Mouse (Mus musculus) forebrain, embryonic 13.5 days (tissue): ENCODE results near the gene Mbd6. TPM values are rescaled to one million over a fixed set of nuclear protein-coding genes. Genes with fewer than 3 reads are reported as not detected.

ENCODE experiments used
- ATAC-seq: fragments of 200-750 bp; cut with Nextera tagmentation; 2 replicates; pipeline ENCODE4 v1.8.0; 2017
- H3K27ac ChIP-seq: fragments of 300-500 bp; sonication (generic); 2 replicates; pipeline ENCODE4 v1.5.1; 2015; ENCODE audit warnings: inconsistent platforms, mild to moderate bottlenecking, moderate library complexity
- H3K27me3 ChIP-seq: fragments of 300-500 bp; sonication (generic); 2 replicates; pipeline ENCODE4 v1.6.1; 2015; ENCODE audit warnings: mild to moderate bottlenecking, inconsistent platforms
- H3K36me3 ChIP-seq: fragments of 300-500 bp; sonication (generic); 2 replicates; pipeline ENCODE4 v1.6.1; 2015; ENCODE audit warnings: mild to moderate bottlenecking, inconsistent platforms; ENCODE audit not compliant: poor library complexity, severe bottlenecking
- H3K4me1 ChIP-seq: fragments of 300-500 bp; sonication (generic); 2 replicates; pipeline ENCODE4 v1.6.1; 2015; ENCODE audit warnings: inconsistent platforms
- H3K4me2 ChIP-seq: fragments of 300-500 bp; sonication (generic); 2 replicates; pipeline ENCODE4 v1.6.1; 2015; ENCODE audit warnings: inconsistent platforms, mild to moderate bottlenecking, moderate library complexity
- H3K4me3 ChIP-seq: fragments of 300-500 bp; sonication (generic); 2 replicates; pipeline ENCODE4 v1.5.1; 2015; ENCODE audit warnings: mild to moderate bottlenecking, inconsistent platforms
- H3K9ac ChIP-seq: fragments of 300-500 bp; sonication (generic); 2 replicates; pipeline ENCODE4 v1.6.1; 2015; ENCODE audit warnings: mild to moderate bottlenecking, inconsistent platforms
- H3K9me3 ChIP-seq: fragments of 300-500 bp; sonication (generic); replicated peaks from 2 replicates; pipeline ENCODE4 v1.6.1; 2016; ENCODE audit warnings: inconsistent platforms
- WGBS: fragments of 180-500 bp; shearing (Covaris S2); methylation state at CpG from one replicate; pipeline ENCODE4 v1.1.7; 2015; 5-methylcytosine and 5-hydroxymethylcytosine counted together
- polyA plus RNA-seq: library from polyadenylated mRNA; unstranded; fragments of >200 nt; fragmentation: Nextera tagmentation; extraction: Ambion mirVana; gene quantifications from 2 replicates; pipeline ENCODE4 v1.2.1, GENCODE M21; 2015

The Mbd6 gene
- polyA plus RNA-seq = 13.6 and 16.7 TPM in 2 replicates

DNA sequence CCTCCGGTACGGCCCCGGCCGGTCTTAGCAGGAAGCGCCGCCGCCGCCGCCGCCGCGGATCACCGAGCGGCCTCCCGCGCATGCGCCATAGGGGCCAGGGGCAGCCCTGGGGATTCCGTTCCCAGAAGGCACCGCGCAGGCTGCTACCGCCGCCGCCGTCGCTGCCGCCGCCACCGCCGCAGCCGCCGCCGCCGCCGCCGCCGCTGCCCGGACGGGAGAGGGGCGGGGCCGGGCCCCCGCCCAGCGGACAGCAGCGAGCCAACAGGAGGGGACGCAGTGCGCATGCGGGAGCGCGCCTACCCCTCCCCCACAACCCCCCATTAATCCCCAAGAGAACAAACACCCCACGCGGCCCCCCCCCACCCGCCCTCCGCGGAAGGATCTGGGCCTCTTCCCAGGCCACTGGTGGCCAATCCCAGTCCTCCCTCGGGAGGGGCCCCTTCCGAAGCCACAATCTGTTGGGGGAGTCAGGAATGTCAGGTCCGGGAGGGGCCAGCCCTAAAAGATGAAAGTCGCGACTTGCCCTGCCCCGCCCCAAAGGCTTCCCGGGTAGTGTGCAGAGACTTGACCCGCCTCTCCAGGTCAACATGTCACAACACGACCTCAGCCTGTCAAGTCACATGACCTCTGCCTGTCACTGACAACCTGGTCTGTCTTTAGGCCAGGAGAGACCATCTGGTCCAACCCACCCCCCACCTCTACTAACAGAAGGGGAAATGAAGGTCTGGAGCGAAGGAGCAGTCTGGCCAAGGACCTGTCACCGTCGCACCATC lies at the start of gene Mbd6:
Gene Mbd6 (minus strand): TSS at position 219 of the 773 bp plus-strand sequence.
- Histone ChIP-seq H3K9ac (peak within 1 kb of the TSS; percentile 86), H3K4me1 (peaks cover 75% of the 10 kb centered on the region), H3K4me3 (peak within 1 kb of the TSS; percentile 68), H3K27me3 (no peaks in the 10 kb centered on the region), H3K9me3 (no peaks in the 10 kb centered on the region), H3K4me2 (peak within 1 kb of the TSS; percentile 88), H3K36me3 (peaks cover 43% of the 10 kb centered on the region), H3K27ac (peak within 1 kb of the TSS; percentile 98)
- ATAC-seq = peak; percentile 32
- WGBS = under 1% methylated on average over 35 of the region's 65 CpGs

DNA sequence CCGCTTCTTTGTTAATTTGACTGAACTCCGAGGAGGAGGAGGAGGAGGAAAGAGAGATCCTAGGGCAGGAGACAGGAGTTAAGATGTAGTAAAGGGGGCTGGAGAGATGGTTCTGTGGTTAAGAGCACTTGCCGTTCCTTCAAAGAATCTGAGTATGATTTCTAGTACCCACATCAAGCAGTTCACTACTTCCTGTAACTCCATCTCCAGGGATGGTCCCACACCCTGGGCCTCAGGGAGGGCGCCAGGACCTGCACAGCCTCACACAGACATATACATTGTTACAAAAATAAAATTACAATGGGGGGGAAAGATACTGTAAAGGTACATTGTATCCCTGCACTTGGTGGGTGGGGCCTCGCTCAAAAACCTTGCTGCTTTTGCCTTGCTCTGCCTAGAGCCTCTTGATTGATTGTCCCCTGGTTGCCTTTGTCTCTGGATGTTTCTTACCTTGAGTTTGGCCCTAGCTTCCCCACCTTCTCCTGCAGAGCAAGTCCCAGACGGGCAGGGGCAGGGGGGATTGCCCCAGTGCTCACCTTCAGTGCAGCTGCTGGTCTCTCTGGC lies 48.8 kb upstream of the Mbd6 start:
- ATAC-seq = no peak
- H3K4me1 ChIP-seq = peaks cover 37% of the 10 kb centered on the region
- H3K27ac ChIP-seq = no peak overlapping the region
- H3K9me3 ChIP-seq = no peaks in the 10 kb centered on the region
- peaks cover 40% of the 10 kb centered on the region for H3K27me3 ChIP-seq
- no peak overlapping the region for H3K9ac ChIP-seq
- H3K4me3 ChIP-seq = no peak overlapping the region
- 78% methylated on average over 6 of the region's 6 CpGs for WGBS
- H3K4me2 ChIP-seq = no peak overlapping the region
- H3K36me3 ChIP-seq = no peaks in the 10 kb centered on the region

DNA sequence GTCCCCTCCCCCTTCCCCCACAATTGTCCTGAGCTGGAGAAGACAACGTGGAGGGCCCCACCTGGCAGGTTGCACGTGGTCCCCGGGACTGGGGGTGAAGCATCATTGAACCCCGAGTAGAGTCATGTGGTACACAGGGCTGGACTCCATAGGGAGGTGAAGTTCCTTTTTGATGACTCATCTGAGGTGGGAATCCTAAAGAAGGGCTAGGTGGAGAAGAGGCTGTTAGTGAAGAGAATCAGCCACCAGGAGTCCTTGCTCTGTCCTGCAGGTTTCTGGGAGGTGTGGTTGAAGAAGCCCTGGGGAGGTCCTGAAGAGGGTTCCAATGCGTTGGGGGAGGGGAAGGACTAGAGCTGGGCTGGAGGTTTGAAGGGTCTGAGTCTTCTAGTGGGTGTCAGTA lies 48.1 kb upstream of the Mbd6 start:
- WGBS = 77% methylated on average over 5 of the region's 5 CpGs
- Histone ChIP-seq H3K4me3 (no peak overlapping the region), H3K4me1 (peaks cover 31% of the 10 kb centered on the region), H3K4me2 (no peak overlapping the region), H3K27ac (no peak overlapping the region), H3K36me3 (no peaks in the 10 kb centered on the region), H3K27me3 (peaks cover 40% of the 10 kb centered on the region), H3K9ac (no peak overlapping the region), H3K9me3 (no peaks in the 10 kb centered on the region)
- ATAC-seq = no peak

DNA sequence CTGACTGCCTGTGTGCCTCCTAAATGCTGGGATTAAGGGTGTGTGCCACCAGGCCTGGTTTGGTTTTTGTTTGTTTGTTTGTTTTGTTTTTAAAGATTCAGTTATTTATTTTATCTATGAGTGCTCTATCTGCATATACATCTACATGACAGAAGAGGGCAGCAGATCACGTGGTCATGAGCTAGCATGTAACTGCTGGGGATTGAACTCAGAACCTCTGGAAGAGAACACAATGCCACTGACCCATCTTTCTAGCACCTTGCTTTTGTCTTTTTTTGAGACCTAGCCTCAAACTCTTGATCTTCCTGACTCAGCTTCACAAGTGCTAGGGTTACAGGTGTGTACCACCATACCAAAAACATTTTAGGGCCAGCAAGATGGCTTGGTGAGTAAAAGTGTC lies 46.5 kb upstream of the Mbd6 start:
- no peak for ATAC-seq

DNA sequence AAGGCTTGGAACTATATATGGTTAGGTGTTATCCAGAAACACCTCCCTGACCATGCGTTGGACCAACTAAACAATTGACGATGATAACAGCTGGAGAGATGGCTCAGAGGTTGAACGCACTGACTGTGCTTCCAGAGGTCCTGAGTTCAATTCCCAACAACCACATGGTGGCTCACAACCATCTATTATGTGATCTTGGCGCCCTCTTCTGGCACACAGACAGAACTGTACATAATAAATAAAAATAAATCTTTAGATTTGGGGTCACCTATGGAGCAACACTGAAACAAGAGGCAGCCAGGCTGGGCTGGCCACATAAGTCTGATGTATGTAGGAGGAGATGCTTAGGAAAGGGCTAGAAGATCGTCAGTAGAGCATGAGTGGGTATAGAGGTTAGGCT lies 44.3 kb upstream of the Mbd6 start:
- no peak for ATAC-seq
- Histone ChIP-seq H3K36me3 (no peaks in the 10 kb centered on the region), H3K9me3 (no peaks in the 10 kb centered on the region), H3K4me3 (no peak overlapping the region), H3K4me2 (no peak overlapping the region), H3K27me3 (peaks cover 48% of the 10 kb centered on the region), H3K4me1 (no peaks in the 10 kb centered on the region), H3K27ac (no peak overlapping the region), H3K9ac (no peak overlapping the region)
- WGBS = 70% methylated on average over 5 of the region's 5 CpGs

More for the DNA sequence above, 46.5 kb upstream of the Mbd6 start:
- Histone ChIP-seq H3K27ac (no peak overlapping the region), H3K9ac (no peak overlapping the region), H3K4me1 (peaks cover 14% of the 10 kb centered on the region), H3K27me3 (peaks cover 39% of the 10 kb centered on the region), H3K9me3 (no peaks in the 10 kb centered on the region), H3K36me3 (no peaks in the 10 kb centered on the region), H3K4me2 (no peak overlapping the region), H3K4me3 (no peak overlapping the region)
- WGBS = 61% methylated on average over 1 of the region's 1 CpGs

DNA sequence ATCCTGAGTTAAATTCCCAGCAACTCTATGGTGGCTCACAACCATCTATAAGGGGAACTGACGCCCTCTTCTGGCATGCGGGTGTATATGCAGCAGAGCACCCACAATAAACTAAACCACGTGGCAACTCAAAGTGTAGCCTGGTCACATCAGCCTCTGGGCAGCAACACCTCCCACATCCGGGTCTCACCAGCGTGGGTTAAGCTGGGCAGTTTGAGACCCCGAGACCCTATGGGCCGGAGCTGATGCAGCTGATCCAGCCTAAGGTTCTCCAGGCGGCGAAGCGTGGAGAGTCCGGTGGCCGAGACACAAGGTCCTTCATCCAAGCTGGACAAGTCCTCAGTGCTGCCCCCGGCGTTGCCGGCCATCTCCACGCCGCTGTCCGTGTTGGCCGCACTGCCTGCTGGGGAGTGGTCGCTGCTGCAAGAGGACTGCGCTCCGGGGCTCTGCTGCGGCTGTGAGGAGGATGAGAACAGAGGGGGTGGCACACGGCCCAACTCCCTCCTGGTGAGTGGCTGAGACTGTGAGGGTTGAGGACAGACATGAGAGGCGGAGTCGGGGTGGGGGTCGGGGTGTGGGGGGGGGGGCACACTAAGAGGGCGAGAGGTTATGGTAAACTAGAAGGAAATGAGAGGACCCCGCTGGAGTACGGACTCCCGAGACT lies 43.5 kb upstream of the Mbd6 start:
- WGBS = 24% methylated on average over 30 of the region's 31 CpGs
- Histone ChIP-seq H3K9me3 (no peaks in the 10 kb centered on the region), H3K4me2 (peak overlapping the region; percentile 53), H3K27ac (no peak overlapping the region), H3K36me3 (no peaks in the 10 kb centered on the region), H3K9ac (peak overlapping the region; percentile 26; the same call in 1 of the 2 replicates), H3K4me1 (no peaks in the 10 kb centered on the region), H3K4me3 (peak overlapping the region; percentile 22), H3K27me3 (peaks cover 54% of the 10 kb centered on the region)
- ATAC-seq = no peak

DNA sequence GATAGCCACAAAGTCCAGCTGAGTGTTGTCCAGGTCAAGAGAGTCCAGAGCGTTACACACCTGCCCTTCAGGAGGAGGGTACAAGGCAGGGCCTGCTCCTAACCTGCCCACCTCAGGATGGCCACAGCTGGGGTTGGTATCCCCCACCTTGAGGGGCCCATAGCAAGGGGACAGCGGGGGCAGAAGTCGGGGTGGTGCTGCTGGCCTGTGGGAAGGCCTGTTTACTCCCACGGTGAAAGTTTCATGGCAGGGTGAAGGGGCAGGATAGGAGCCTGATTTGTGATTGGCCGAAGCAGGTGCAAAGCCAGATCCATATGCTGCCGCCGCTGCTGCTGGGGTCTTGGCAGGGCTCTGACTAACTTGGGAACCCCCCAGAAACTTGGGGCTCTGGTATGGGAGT lies 41.4 kb upstream of the Mbd6 start:
- H3K36me3 ChIP-seq = no peaks in the 10 kb centered on the region
- H3K9ac ChIP-seq = no peak overlapping the region
- H3K9me3 ChIP-seq = no peaks in the 10 kb centered on the region
- no peak for ATAC-seq
- H3K4me1 ChIP-seq = peaks cover 12% of the 10 kb centered on the region
- 92% methylated on average over 7 of the region's 7 CpGs for WGBS
- H3K4me2 ChIP-seq = no peak overlapping the region
- H3K27me3 ChIP-seq = peaks cover 70% of the 10 kb centered on the region
- no peak overlapping the region for H3K27ac ChIP-seq
- no peak overlapping the region for H3K4me3 ChIP-seq

DNA sequence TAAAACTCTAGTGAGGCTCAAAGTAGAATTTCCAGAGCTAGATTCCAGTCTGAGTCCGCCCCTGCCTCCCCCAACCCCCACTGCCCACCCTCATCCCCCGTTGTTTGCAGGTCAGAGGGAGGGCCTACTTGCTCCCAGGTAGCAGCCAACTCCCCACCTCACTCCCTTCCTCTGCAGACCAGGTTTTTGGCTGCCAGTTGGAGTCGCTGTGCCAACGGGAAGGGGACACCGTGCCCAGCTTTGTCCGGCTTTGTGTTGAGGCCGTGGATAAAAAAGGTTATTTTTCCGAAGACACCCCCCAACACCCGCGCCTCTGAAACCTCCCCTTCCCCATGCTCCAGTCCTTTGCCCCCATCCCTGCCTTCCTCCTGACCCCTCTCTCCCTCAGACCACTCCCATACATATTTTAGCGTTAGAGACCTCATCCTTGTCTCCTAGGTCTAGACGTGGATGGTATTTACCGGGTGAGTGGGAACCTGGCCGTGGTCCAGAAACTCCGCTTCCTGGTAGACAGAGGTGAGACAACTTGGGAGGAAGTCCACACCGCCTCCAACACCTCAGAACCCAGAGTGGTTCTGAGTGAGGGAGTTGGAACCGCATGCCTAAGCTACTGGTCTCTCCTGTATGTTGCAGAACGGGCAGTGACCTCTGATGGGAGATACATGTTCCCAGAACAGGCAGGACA lies 38.8 kb upstream of the Mbd6 start:
- 50% methylated on average over 18 of the region's 18 CpGs for WGBS
- Histone ChIP-seq H3K4me3 (no peak overlapping the region), H3K4me2 (no peak overlapping the region), H3K27ac (no peak overlapping the region), H3K9me3 (no peaks in the 10 kb centered on the region), H3K36me3 (no peaks in the 10 kb centered on the region), H3K27me3 (peaks cover 96% of the 10 kb centered on the region), H3K4me1 (peaks cover 12% of the 10 kb centered on the region), H3K9ac (no peak overlapping the region)
- ATAC-seq = no peak

DNA sequence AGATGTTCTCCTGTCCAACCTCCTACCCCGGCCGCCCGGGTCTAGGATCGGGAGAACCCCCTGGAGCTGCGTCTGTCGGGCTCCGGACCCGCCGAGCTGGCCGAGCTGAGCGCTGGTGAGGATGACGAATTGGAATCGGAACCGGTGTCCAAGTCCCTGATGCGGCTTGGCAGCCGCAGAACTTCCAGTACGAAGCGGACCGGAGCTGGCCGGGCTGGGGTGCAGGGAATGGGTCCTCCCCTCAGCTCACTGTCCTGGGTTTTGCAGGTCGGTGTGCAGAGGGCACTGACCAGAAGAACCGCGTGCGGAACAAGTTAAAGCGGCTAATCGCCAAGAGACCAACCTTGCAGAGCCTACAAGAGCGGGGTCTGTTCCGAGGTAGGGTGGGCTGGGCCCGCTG lies 38.0 kb upstream of the Mbd6 start:
- ATAC-seq = no peak
- Histone ChIP-seq H3K9ac (peak overlapping the region; percentile 45; the same call in 1 of the 2 replicates), H3K27me3 (peaks cover 99% of the 10 kb centered on the region), H3K4me2 (peak overlapping the region; percentile 58), H3K4me1 (peaks cover 12% of the 10 kb centered on the region), H3K9me3 (no peaks in the 10 kb centered on the region), H3K4me3 (peak overlapping the region; percentile 33), H3K27ac (no peak overlapping the region), H3K36me3 (no peaks in the 10 kb centered on the region)
- 6% methylated on average over 29 of the region's 29 CpGs for WGBS

DNA sequence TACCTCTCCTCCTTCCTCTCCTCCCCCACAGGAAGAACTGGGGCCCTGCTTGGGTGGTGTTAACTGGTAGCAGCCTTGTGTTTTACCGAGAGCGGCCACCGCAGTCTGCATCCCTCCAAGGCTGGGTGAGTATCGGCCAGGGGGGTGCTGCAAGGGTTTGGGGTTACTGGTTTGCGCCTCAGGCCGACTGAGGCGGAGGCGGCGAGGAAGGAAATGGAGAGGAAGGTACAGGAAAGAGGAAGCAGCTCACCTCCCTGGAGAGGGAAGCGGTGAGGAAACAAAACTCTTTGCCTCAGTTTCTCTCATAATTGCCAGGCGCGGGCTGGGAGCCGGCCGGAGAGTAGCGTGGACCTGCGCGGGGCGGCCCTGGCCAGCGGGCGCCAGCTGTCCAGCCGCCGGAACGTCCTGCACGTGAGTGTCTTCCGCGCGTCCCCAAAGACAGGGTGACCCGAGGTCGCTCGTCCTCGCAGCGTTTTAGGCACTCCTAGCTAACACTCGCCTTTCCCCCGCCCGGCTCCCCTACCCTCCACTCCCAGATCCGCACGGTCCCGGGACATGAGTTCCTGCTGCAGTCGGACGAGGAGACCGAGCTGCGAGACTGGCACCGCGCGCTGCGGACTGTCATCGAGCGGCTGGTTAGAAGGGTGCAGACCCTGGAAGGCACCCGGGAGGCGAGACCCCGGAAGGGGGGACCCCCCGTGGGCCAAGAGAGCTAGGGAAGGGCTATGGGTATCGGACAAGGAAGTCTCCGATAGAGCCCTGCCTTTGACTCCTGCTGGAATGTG lies 37.4 kb upstream of the Mbd6 start:
- WGBS = 1% methylated on average over 54 of the region's 54 CpGs
- H3K9ac ChIP-seq = peak overlapping the region; percentile 45
- H3K27ac ChIP-seq = no peak overlapping the region
- peak overlapping the region; percentile 58 for H3K4me2 ChIP-seq
- peak overlapping the region; percentile 33 for H3K4me3 ChIP-seq
- H3K4me1 ChIP-seq = peaks cover 12% of the 10 kb centered on the region
- no peaks in the 10 kb centered on the region for H3K9me3 ChIP-seq
- no peaks in the 10 kb centered on the region for H3K36me3 ChIP-seq
- no peak; the same call in 1 of the 2 replicates for ATAC-seq
- H3K27me3 ChIP-seq = peaks cover 98% of the 10 kb centered on the region

DNA sequence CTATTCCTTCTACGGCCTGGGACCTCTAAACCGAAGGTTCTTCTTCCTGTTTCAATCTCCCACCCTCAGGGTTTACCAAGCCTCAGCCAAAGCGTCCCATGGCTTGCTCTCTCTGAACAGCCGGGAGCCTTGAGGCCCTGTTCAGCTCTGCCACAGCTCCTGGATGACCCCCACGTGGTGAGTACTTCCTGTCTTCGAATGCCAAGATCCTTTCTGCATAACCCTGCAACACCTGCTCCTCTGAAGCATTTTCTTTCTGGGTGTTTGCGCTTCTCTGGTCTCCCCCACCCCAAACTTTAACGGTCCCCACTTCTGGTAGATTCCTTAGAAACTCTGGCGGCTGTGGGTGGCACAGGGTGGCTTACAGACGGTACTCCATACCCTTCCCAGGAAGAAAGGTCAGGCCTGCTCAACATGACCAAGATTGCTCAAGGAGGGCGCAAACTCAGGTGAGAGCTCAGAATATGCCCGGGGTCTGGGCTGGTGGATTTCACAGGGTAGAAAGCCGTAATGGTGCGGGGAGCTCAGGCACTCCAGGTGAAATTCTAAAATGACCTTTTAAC lies 36.7 kb upstream of the Mbd6 start:
- no peak for ATAC-seq
- peak overlapping the region; percentile 58; the same call in 1 of the 2 replicates for H3K4me2 ChIP-seq
- H3K27ac ChIP-seq = no peak overlapping the region
- WGBS = 32% methylated on average over 14 of the region's 14 CpGs
- no peaks in the 10 kb centered on the region for H3K36me3 ChIP-seq
- no peak overlapping the region for H3K9ac ChIP-seq
- H3K4me3 ChIP-seq = no peak overlapping the region
- H3K4me1 ChIP-seq = peaks cover 12% of the 10 kb centered on the region
- no peaks in the 10 kb centered on the region for H3K9me3 ChIP-seq
- H3K27me3 ChIP-seq = peaks cover 95% of the 10 kb centered on the region
